Mouse (Mus musculus) kidney, postnatal 36 days (tissue): ENCODE measurements around the gene 1700022I11Rik.

Experiments
- DNase-seq, 2 experiments: peaks; one replicate each; pipeline ENCODE4 v3.0.0; 2021 to 2022; ENCODE audit warnings: mixed read lengths in 2 of 2

The 1700022I11Rik gene

DNA sequence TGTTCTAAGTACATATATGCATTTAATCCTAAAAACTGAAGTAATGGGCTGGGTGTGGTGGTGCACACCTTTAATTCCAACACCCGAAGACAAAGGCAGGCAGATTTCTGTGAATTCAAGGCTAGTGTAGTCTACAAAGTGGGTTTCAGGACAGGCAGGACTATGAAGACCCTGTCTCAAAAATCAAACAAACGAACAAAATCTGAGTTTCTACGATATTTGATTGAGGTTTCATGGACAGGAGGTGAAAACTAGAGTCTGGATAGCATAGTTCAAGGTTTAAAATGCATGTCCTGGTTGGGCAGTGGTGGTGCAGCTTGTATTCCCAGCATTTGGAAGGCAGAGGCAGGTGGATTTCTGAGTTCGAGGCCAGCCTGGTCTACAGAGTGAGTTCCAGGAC, at the start of gene 1700022I11Rik:
TSS of gene 1700022I11Rik (plus strand) at position 301 of the 400 bp plus-strand sequence.
- DNase-seq = no peak

DNA sequence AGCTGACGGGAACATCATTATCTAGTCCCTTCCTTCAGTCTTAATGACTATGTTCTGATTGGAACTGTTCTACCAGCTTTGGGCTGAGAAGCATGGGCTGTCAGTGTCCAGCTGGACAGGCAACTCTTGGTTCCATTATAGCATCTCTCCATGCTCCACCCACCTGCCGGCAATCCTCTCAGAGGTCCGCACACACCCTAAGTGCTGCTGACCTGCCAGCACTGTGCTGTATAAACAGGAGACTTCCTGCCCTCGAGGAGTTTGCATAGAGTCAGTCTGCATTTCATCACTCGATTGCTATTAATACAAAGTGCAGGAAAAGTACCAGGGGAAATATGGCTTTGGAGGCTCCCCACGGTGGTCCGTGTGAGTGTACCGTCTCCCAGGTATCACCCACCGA, 48.7 kb upstream of the 1700022I11Rik start:
- no peak for DNase-seq

DNA sequence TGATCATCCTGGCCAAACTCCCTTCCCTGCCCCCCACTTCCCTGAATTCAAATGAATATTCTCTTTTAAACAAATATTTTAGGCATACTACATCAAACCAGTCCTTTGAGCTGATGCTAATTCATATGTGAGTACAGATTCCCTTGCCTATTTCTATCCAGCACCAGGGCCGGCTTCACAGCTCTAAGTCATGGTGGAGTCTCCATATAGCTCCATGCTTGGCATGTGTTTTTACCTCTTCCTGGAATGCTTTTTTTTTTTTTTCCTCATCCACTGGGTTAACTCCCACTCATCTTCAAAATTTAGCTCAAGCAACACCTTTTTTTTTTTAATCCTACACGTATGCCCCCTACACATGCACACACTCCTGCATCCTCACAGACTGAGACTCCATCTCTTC, 47.9 kb upstream of the 1700022I11Rik start:
- no peak for DNase-seq

DNA sequence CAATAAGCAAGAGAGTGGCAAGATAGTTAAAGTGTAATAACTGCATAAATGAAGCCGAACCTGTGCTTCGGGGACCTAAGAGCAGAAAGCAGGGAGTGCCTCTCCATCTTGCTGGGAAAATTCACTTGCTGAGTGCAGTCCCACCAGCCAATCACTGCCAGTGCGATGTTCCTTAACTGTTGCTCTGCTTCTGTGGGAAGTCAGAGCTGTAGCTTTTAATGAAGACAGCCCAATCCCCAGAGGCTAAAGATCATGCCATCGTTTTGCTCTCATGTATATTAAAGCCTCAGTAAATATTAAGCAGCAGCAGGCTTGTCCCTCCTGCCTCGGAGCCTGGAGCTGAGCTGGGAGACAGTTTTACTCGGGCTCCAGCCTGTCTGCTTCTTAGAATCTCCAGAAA, 47.3 kb upstream of the 1700022I11Rik start:
- no peak for DNase-seq

DNA sequence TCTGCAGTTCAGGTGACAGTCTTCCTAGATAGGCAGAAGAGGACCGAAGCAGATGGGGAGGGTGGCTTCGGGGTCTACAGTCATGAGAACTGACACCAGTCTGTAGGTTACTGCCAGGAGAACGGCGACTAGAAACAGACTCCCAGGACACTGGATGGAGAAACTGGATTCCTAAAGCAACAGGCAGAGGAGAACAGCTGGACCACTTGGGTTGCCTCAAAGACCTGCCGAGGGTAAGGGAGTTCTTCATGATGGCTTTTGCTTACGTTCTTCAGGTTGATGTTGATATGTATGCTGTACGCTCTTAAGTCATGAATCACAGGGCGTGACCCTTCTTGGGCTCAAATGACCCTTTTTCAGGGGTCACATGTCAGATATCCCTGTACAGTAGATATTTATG, 46.9 kb upstream of the 1700022I11Rik start:
- DNase-seq = no peak

DNA sequence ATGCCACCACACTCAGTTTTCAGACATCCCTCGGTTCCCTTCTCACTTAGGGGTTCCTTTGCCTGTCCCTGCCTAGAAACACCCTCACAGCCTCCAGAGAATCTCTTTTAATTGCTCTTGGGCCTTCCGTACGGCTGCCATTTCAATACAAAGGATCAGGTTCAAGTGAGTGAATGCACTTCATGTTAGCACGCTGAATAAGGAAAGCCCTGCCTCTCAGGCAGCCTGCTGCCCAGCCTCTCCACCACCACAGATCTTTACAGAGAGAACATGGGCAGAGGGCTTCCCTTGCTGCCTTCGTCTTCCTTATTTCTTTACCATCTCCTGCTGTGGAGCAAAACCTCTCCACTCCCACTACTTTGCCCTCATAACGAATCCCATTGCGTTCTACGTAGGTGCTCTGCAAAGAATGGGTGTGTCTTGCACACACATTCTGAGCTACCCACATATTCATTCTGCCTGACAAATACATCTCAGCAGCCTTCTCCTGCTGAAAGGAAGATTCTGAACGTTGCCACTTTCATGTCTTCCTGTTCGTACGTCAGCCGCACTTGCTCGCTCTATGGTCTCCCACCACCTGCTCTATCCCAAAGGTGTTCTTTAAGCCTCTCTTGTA, 45.2 kb upstream of the 1700022I11Rik start:
- DNase-seq = no peak

DNA sequence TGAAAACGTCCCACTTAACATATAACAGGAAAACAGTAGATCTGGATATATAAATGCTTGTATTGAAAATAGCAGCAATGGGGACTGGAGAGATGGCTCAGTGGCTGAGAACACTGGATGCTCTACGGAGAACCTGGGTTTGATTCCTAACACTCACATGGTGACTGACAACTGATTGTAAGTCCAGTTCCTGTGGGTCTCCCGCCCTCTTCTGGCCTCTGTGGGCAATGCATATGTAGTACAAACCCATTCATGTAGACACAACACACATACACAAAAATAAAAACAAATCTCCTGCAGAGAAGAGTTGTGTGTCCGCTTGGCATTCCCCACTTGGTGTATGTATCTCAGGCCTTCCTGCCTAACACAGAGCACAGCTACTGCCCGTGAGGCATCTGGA, 41.2 kb upstream of the 1700022I11Rik start:
- DNase-seq = no peak

DNA sequence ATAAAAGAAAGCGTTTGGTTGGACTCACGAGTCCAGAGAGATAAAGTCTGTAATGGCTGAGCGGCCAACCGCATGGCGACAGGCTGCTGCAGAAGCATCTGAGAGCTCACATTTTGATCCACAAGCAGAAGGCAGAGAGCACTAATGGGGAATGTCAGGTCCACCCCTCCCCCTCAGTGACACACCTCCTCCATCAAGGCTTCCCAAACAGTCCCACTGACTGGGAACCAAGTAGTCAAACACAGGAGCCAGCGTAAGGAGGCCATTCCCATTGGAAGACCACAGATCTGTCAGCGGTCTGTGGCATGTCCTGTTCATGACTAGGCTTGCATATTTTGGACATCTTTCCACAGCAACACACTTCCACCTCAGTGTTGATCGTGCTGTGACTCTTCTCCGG, 40.5 kb upstream of the 1700022I11Rik start:
- DNase-seq = no peak

DNA sequence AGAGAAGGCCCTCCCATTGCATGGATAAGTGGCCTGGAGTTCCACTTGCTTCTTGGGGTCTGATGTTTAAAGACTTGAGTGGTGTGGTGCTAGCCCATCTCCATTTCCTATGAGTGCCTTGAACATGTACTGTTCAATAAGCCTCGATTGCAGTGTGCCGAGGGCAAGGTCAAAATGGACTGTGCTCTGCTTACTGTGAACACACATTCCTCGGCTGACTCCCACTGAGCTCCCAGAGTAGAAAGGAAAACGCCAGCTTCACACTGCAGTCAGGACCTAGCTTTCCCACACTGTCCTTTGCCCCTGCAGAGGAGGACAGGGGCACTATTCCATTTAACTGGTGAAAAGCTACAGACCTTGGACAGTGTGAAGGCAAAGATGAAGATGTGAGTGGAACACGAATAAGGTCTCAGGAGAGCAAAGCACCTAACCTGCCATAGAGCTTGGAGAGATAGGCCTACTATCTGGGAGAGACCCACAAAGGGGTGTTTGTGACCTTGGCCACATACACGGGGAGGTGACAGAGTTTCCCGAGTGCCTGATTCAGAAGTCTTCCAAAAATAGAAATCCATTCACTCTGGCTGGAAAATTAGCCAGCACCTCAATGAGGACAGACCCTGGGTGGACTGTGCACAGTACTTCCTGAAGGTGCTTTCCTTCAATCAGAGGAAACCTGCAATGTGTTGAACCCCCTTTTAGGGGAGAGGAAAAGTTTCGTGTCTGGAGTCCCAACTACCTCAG, 37.0 kb upstream of the 1700022I11Rik start:
- peak in 1 of 2 experiments; percentile 39 for DNase-seq

DNA sequence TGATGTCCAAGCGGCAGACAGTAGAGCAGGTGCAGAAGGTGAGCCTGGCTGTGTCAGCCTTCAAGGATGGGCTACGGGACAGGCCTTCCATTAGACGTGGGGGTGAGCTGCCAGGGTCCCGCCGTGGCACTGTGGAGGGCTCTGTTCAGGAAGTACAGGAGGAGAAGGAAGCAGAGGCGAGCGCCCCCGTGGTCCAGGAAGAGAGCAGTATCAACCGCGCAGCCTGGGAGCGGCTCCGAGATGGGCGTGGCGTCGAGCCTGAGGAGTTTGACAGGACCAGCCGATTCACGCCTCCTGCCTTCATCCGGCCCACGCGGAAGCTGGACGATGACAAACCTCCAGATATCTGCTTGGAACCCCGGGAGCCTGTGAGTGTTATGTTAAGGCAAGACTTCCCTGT, 35.8 kb upstream of the 1700022I11Rik start:
- DNase-seq = peak; percentile 51 to 77

DNA sequence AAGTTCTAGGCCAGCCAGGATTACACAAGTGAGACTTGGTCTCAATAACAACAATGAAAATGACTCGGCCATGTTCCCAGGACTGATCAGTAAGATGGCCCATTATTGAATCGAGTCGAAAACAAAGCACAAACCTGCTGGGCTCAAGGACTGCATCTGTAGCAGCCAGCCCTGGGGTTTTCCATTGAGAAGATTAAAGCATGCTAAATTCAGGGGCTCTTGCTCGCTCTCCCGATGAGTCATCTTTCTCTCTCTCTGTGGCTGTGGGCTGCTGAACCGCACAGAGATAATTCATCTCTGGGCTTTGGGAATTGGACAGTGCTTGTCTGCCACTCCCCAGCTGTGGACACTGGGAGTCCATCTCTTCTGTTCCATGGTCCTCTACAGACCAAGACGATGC, 28.0 kb upstream of the 1700022I11Rik start:
- no peak for DNase-seq

DNA sequence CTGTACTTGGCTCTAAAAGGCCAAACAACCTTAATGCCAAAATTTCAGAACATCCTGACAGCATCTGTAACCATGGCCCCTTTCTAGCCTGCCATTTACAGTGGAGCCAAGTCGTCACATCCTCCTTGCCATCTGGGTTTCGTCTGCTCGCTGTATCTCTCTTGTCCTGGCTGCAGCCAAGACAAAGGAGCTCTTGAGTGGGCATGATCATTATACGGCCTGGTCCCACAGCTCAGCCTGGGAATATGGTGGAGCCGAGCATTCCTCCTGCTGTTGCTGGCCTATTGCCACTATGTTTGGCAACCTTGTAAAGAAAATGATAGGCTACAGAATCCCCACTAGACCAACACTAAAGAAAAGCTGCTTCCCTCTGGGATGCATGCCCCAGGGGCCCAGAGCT, 26.1 kb upstream of the 1700022I11Rik start:
- DNase-seq = no peak

DNA sequence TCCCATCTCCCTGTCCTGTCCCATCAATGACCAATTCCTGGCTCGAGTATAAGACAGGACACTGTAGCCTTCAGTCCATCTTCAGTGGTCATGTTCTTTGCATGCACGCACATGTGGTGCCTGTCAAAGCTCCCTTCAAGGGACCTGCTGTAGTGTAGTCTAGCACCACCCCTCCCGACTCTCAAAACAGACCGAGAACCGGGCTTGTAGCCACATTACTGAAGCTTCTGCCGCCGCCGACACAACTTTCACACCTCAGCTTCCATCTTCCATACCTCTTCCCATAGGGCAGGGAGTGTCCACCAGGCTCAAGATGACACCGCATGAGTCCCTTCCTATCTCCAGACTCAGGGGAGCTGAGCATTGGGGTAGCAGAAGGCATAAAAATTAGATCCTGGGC, 25.2 kb upstream of the 1700022I11Rik start:
- no peak for DNase-seq

DNA sequence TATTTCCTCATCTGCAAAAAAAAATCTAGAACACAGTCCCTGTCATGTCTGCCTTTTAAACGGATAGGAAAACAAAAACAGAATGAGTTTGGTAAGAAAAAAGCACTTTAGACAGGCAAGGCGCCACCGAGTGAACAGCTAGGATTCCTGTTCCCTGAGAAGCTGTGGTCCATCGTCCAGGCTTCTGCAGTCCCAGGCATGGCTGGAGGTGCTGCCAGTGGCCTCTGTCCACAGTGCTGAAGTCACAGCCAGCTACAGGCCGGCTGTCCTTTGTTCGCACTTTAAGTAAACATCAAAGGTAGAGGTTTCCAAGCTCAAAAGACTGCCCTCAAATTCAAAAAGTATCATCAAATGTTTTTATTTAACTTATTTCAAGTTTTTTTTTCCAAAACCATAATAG, 24.4 kb upstream of the 1700022I11Rik start:
- peak; percentile 28 to 70 for DNase-seq

DNA sequence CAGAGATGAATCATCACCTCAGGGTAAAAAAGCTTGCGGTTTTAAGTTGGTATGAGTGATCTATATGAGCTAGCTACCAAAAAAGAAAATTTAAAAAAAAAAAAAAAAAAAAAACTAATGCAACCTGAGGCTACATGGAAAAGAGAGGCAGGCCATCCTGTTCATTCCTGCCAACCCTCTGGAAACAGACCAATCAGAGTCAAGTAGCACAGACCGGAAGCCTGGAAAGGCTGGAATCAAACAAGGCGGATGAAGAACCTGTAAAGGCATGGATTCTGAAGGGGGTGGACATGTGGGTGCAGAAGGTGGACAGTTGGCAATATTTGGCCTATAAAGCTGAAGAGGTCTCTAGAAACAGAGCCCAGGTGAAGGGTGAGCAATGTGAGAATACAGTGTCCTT, 24.0 kb upstream of the 1700022I11Rik start:
- no peak for DNase-seq

DNA sequence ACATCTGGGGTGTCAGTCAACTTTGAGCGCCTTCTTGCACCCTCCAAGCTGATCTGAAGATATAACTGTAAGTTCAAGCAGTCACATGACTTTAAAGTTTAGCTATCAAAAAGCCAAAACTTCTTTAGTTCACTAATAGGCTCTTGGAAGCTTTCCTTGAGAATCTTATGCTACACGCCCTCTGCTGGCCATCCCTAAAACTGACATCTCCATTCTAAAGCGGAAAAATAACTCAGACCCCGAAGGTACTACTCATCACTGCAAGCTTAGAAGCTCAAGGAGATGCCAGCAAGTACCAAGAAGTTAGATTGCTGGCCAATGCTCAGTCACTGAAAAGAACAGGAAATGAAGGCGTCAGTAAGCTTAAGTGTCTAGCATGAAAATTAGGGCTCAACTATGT, 23.5 kb upstream of the 1700022I11Rik start:
- DNase-seq = peak; percentile 49 to 83

DNA sequence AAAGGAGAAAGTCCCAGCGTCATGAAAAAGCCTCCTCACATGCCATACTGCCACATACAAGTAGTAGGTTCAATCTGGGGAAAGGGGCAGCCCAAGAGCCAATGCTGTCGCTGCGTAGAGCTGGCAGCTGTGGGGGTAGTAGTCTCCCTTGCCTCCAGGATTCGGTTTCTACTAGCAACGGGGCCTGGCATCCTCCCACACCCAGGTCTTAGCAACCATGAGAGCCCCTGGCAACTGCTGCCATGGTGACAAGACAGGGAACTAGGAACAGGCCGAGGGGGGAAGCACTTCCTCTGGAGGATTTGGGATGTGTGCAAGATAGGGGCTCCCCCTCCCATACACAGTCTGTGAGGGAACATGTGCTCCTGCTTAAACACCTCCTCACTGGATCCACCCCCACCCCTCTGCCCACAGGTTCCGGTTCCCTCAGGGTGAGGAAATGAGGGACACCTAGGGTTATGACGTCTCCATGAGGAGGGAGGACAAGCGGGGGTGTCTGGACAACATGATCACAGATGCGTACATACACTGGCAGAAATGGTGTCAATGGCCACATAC, 22.6 kb upstream of the 1700022I11Rik start:
- no peak for DNase-seq

DNA sequence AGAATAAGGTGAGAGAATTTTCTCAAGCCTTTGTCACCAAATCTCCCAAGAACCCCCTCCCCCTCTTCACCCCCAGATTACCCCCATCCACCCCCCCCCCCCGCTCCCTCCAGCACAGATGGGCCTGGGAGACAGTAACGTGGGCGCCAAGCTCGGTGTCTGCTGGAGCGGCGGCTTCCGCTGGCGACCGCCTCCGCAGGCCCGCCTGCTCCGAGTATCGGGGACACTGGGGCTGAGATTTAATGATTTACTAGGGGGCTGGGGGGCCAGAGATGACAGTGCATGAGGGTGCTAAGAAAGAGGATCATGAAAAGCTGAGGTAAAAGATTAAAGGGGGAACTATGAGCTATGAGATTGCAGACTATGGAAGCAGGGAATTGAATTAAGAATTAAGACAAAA, 20.9 kb upstream of the 1700022I11Rik start:
- DNase-seq = no peak

DNA sequence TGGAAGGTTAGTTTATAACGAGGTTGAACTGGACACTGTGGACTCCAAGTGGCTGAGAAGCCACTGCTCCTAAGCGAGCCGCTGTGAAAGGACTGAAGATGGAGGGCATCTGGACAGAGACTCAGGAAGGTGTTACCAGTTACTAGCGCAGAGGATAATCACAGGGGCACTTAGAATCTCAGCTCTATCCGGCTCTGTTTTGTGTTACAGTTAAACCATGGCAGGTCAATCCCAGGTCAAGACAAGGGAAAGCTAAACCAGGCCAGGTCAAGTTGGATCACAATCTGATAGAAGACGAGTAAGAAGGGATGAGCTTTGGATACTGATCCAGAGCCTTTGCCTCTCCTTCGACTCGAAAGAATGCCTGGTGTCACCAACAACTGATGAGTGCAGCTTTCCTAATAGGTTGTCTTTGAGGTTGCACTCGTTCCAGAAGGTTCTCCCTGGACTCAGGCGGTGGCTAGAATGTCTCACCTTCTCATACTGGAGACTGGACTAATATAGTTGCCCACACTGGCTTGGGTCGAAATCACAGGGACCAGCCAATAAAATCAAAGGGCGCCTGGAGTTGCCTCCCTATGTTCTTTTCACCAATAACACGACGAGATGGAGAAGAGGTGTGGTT, 20.2 kb upstream of the 1700022I11Rik start:
- DNase-seq = no peak

DNA sequence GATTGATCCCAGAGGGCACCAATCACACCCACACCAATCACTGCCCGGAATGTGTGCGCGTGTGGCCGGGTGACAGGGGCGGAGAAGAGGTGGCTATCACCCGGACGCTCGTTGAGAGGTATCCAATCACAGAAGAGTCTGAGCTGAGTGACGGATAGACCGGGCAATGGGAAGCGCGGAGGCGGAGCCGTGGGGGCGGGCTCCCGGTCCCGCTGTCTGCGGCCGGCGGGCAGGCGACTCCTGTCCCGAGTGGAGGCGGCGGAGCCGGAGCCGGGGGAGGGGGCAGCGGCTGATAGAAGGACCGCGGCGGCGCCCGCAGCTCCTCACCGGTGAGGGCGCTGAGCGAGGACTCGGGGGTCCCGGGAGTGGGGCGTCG, 19.7 kb upstream of the 1700022I11Rik start, which contains the start of gene Dnajb5:
TSS of gene Dnajb5 (plus strand) at position 139 of the 376 bp plus-strand sequence.
- DNase-seq = peak; percentile 96 to 98

DNA sequence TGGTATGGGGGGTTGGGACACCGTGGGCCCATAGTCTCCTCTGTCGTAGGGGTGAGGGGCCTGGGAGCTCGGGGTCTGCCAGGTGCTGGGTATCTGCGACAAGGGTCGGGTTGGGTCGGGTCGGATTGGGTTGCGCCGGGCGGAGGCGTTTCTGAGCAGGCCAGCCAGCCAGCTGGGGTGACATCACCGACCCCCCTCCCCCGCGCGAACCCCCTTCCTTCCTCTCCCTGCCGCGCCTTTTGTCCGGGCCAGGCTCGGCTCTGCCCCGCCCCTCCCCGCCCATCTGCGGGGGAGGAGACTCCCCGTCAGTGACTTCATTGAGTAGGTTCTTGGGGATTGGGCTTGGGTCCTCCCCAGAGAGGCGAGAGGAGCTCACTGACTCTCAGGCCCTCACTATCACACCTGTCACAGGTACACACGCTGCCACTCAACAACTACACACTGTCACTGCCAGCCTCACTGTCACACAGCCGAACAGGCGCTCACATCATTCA, 19.3 kb upstream of the 1700022I11Rik start:
- DNase-seq = peak; percentile 90 to 94

DNA sequence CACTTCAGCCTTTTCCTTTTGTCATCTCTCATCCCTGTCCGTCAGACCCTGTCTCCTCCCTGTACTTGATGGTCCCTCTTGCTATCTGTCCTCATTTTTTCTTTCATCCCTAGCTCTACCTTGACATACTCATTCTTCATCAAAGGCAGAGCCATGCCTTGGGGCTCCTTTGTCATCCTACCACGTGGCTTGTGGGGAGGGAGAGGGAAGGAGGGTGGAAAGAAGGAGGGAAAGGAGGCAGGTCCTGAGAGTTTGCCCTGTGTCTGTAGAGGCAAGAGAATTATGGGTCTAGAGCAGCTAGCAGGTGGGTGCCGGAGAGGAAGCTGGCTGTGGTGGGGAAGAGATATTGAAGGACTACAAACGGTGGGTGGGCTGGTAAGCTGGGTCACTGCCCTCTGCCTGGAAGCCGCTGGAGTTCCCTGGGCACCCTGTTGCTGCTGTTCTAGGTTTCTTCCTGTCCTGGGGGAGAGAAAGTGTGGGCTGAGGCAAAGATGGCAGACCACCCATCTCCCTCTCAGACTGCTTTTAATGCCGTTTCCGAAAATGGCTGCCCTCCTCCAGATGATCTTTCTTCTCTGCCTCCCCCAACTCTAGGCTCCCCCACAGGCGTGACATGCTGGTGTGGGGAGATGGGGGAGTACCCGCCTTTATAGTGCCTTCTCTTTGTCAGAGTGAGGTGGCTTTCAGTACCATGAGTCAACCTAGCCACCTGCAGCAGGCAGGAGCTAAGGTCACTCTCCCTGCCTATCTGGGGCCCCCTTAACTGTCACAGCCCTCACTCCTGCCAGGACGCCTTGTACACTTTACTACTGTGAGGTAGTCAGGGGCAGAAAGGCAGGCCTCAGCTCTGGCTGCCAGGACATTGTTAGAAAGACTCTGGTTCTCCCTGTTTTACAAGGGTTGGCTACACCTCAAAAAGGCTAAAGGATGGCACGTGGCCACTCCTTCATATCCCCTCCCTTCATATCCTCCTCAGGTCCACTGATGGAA, 17.9 kb upstream of the 1700022I11Rik start:
- no peak for DNase-seq
